Mouse (Mus musculus) 3T3-L1 (cell line): ENCODE measurements around the gene Thrap3.
"Not testable (repeated sequence)": the region's sequence is repeated elsewhere in the genome, so short reads cannot be mapped to it uniquely, and the experiment has no call there.

Source experiments
- DNase-seq: peaks from one replicate; pipeline ENCODE4 v3.0.0-alpha.2; 2015; ENCODE audit warnings: low read depth, low spot score

Gene Thrap3

DNA sequence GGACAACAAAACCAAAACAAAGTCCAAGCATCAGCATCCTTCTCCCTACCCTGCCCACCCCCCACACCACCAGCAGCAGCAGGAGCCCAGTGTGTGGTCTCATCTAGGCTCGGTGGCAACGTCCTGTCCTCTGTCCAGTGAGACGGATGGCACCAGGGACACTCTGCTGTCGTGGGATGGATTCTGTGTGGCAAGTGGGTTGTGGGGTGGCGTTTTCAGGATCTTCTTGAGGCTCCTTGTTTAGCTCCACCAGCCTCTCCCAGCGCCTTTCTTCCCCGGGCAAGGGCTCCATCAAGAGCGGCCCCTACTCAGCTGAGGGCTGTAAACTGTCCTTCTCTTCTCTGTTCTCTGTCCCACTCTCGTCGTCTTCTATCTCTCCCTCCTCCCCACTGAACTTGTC is 37.5 kb downstream of the Thrap3 start:
- DNase-seq, result not testable (repeated sequence)

DNA sequence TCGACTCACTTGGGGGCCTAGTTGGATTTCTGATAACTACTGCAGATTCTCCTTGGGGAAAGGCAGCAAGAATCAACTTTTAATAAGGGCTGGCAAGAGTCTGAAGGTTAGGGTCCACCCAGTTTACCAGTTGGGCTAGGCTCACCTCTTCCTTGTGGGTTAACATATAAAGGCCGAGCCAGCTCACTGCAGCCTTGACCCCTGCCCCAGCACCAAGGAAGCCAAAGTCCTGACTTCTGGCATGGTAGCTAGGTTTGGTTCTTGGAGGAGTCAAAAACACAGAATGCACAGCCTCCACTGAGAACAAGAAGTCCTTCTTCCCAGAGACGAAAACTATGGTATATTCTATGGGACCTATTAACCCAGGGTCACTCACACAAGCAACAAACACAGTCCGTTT is 38.9 kb downstream of the Thrap3 start:
- no peak for DNase-seq

- DNase-seq, result no peak
Observed at GRCm38 (mm10) chr4:126163067-126163659, 39.4 kb downstream of the Thrap3 start, which contains the start of gene Sh3d21. TSS of gene Sh3d21 (minus strand) at chr4:126163491.

DNA sequence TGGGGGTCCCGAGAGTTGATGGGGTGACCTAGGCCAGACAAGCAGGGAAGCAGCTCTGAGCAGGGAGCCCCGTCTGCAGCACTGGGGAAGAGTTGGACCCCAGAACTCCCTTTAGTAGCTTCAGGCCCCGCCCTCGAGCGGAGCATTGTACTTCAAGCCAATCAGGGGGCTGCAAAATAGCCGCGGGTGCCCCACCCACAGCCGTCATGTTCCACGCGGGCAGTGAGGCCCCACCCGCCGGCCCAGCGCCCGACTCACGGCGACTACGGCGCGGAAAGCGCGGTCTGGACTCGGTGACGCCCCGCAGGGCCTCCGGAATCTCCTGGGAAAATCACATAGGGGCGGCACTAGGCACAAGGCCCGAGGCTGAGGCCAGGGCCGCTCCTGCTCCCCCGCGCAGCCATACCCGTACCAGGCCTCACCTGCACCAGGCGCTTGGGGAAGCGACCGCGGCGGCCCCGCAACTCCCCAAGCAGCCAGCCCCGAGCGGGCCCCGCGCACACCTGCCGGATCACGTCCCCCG is 40.0 kb downstream of the Thrap3 start:
- no peak for DNase-seq

DNA sequence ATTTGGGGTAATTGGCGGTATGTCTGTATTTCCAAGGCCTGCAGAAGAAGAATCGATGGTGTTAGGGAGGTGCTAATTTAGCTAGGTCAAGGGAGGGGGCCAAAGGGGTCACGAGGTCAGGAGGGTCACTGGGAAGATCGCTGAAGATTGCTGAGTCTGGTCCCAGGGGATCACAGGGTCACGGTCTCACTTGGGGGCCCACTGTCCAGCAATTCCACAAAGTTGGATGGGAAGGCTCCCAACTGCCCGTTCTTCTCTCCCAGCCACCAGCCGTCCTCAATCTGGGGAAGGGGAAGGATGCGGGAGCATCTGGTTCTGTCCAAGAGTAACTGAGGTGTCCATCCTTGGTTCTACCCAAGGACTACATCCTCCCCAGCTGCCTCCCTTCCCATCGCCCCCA is 40.6 kb downstream of the Thrap3 start:
- no peak for DNase-seq

GRCm38 (mm10) chr4:126161456-126161855 is 41.1 kb downstream of the Thrap3 start:
- no peak for DNase-seq

- DNase-seq, result no peak
Observed at GRCm38 (mm10) chr4:126160981-126161380, 41.6 kb downstream of the Thrap3 start.

GRCm38 (mm10) chr4:126159455-126159854 is 43.1 kb downstream of the Thrap3 start:
- DNase-seq, result no peak

- no peak for DNase-seq
Observed at GRCm38 (mm10) chr4:126157562-126157961, 45.0 kb downstream of the Thrap3 start.

GRCm38 (mm10) chr4:126156617-126157016 is 45.9 kb downstream of the Thrap3 start:
- peak; percentile 38 for DNase-seq

DNA sequence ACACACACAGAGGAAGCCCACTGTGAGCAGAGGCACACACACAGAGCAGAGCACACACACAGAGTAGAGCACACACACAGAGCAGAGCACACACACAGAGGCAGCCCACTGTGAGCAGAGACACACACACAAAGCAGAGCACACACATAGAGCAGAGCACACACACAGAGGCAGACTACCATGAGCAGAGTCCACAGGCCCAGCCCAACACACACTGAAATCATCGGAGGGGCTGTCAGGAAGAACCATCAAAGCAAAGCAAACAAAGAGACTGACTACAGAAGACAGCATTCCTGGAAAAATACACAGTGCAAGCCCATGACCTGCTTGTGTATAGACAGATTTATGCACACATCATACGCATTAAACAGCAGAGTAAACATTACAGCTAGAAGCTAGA is 46.7 kb downstream of the Thrap3 start:
- no peak for DNase-seq

DNA sequence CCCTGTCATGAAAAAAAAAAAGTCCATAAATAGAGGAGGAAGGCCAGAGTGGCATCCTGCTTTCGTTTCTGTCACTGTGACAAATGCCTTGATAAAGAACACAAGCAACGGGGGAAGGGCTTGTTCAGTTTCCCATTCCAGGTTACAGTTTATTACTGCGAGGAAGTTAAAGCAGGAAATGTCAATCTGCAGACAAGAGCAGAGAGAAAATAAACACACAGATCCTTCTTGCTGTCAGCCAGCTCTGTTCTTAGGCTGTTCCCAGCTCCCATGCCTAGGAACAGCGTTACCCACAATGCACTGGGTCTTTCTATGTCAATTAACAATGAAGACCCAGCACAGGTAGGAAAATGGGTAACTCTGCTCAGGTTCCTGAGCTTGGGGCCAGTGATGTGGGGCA is 47.4 kb downstream of the Thrap3 start:
- DNase-seq, result no peak

DNA sequence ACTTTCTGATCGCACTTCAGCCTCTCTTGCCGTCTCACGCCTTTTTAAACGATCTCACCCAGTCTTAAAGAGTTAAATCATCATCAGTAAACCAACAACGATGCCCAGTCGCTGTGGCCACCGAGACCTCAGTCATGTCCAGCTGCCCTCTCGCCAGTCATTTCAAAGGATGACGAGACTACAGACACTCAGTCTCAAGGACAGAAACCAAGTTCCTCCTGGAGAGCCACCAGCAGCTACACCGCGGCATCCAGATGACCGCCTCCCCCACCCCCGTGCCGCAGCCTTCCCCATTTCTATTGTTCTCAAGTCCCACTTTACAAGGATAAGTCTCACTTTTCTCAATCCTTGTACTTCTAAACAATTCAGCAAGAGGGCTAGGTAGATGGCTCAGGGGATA is 49.7 kb downstream of the Thrap3 start:
- no peak for DNase-seq

GRCm38 (mm10) chr4:126151701-126152440 is 50.7 kb downstream of the Thrap3 start:
- DNase-seq, result no peak

- DNase-seq, result no peak
Observed at GRCm38 (mm10) chr4:126150949-126151320, 51.6 kb downstream of the Thrap3 start.

GRCm38 (mm10) chr4:126150297-126150948 is 52.1 kb downstream of the Thrap3 start:
- DNase-seq, result peak; percentile 100

DNA sequence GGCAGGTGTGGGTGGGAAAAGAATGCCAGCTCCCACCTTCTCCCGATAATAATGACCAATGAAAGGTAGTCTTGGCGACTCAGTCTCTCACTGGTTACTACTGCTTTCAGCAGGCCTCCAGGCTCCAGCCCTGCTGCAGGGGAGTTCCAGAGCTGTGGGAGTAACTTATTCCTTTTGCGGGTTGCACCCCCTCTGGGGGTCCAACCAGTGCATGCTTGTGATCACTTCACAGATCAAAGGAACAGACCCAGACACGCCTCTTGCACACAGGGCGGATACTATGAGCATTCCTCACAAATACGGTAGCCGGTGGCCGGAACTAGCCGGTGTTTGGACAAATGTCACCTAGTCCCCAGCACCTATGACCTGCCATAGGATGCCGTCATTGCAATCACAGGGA is 52.8 kb downstream of the Thrap3 start:
- DNase-seq, result no peak

DNA sequence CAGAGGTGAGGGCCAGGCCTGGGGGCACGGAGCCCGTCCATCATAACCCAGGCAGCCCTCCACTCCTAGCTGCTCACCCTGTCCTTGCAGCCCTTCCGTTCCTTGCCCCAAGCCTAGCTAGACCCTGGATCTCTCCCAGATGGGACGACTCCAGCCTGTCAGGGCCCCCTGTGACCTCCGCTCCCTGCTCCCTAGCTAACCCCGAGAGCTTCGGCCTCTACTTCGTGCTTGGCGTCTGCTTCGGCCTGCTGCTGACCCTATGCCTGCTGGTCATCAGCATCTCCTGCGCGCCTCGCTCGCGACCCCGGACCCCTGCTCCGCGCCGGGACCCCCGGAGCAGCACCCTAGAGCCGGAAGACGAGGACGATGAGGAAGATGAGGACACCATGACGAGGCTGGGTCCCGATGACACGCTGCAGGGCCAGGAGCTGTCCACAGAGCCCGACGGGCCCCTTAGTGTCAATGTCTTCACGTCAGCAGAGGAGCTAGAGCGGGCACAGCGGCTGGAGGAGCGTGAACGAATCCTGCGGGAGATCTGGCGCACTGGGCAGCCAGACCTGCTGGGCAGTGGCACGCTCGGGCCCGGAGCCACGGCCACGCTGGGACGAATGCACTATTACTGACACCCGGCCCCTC is 53.4 kb downstream of the Thrap3 start:
- DNase-seq, result peak; percentile 45

GRCm38 (mm10) chr4:126148161-126148961 is 54.2 kb downstream of the Thrap3 start:
- DNase-seq, result peak; percentile 70

DNA sequence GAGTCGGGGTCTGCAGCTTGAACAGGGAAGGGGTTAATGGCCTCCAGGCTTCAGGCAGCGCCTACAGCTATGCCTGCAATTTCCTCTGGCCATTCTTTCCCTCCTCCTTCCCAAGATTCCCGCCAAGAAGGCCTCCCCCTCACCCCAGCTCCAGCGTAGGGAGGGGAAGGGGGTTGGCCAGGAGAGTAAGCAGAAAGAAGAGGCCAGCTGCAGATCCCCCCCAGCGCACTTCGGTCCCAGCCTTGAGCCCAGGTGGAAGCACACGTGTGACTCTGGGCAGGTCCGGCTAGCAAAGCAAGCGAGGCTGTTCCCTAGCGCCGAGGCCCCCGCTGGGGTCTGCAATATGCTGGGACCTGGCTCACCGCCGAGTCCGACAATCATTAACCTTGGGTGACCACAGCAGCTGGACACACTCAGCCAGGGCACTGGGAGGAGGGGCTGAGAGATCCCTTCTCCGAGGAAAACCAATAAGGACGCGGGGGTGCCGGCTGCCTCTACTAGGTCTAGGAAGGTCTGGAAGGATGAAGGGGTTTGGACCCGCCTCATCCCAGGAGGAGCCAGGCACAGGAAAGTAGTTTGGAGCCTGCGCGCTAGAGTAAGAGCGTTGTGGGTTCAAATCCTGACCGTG is 54.9 kb downstream of the Thrap3 start, which contains the start of gene Eva1b:
Gene Eva1b, plus strand, starts transcription at position 212 of the 628 bp plus-strand sequence.
- no peak for DNase-seq
